Mouse (Mus musculus): ENCODE measurements around the gene Enho. TPM values are rescaled to one million over a fixed set of nuclear protein-coding genes. Genes with fewer than 3 reads are reported as not detected.

Gene Enho
- polyA plus RNA-seq, 1 experiment from 2014 or later, result 122 TPM

- Histone ChIP-seq H3K9ac (no peak overlapping the region), H3K4me1 (replicated peaks) (peaks cover 29% of the 10 kb centered on the region), H3K9me3 (no peaks in the 10 kb centered on the region), H3K27ac (replicated peaks) (no peak overlapping the region), H3K36me3 (no peaks in the 10 kb centered on the region), H3K4me2 (no peak overlapping the region), H3K4me3 (no peak overlapping the region), H3K27me3 (no peaks in the 10 kb centered on the region)
- 84% methylated on average over 14 of the region's 14 CpGs for WGBS
- no peak for ATAC-seq (ENCODE audit: low FRiP score, low read depth)
These were observed 18.1 kb downstream of the Enho start for GRCm38 (mm10) chr4:41622071-41622470.

GRCm38 (mm10) chr4:41618916-41619746 is 21.0 kb downstream of the Enho start:
- no peaks in the 10 kb centered on the region for H3K27me3 ChIP-seq
- H3K4me3 ChIP-seq, result no peak overlapping the region
- no peaks in the 10 kb centered on the region for H3K9me3 ChIP-seq
- no peak overlapping the region for H3K9ac ChIP-seq
- no peaks in the 10 kb centered on the region for H3K36me3 ChIP-seq
- ATAC-seq (ENCODE audit: low FRiP score, low read depth), result peak; percentile 51
- H3K27ac ChIP-seq (replicated peaks), result peak overlapping the region; percentile 34
- H3K4me1 ChIP-seq (replicated peaks), result peaks cover 40% of the 10 kb centered on the region
- 38% methylated on average over 12 of the region's 12 CpGs for WGBS
- no peak overlapping the region for H3K4me2 ChIP-seq

GRCm38 (mm10) chr4:41615661-41616599 is 24.2 kb downstream of the Enho start:
- peak; percentile 88 for ATAC-seq (ENCODE audit: low FRiP score, low read depth)
- 52% methylated on average over 9 of the region's 9 CpGs for WGBS
- H3K27ac ChIP-seq (replicated peaks), result peak overlapping the region; percentile 31
- no peaks in the 10 kb centered on the region for H3K27me3 ChIP-seq
- peaks cover 56% of the 10 kb centered on the region for H3K4me1 ChIP-seq (replicated peaks)
- H3K36me3 ChIP-seq, result no peaks in the 10 kb centered on the region
- H3K9ac ChIP-seq, result no peak overlapping the region
- no peaks in the 10 kb centered on the region for H3K9me3 ChIP-seq
- H3K4me2 ChIP-seq, result no peak overlapping the region
- H3K4me3 ChIP-seq, result no peak overlapping the region

GRCm38 (mm10) chr4:41614156-41614555 is 26.0 kb downstream of the Enho start:
- Histone ChIP-seq H3K9me3 (no peaks in the 10 kb centered on the region), H3K36me3 (no peaks in the 10 kb centered on the region), H3K27me3 (no peaks in the 10 kb centered on the region), H3K4me2 (no peak overlapping the region), H3K27ac (replicated peaks) (peak overlapping the region; percentile 27; the same call in 1 of the 2 replicates), H3K4me1 (replicated peaks) (peaks cover 60% of the 10 kb centered on the region), H3K4me3 (no peak overlapping the region), H3K9ac (no peak overlapping the region)
- 6% methylated on average over 7 of the region's 7 CpGs for WGBS
- no peak for ATAC-seq (ENCODE audit: low FRiP score, low read depth)

- no peak overlapping the region for H3K4me3 ChIP-seq
- peak; percentile 46 for ATAC-seq (ENCODE audit: low FRiP score, low read depth)
- no peaks in the 10 kb centered on the region for H3K9me3 ChIP-seq
- H3K27me3 ChIP-seq, result no peaks in the 10 kb centered on the region
- peak overlapping the region; percentile 40 for H3K27ac ChIP-seq (replicated peaks)
- no peak overlapping the region for H3K4me2 ChIP-seq
- WGBS, result 25% methylated on average over 8 of the region's 8 CpGs
- H3K9ac ChIP-seq, result no peak overlapping the region
- no peaks in the 10 kb centered on the region for H3K36me3 ChIP-seq
- peaks cover 47% of the 10 kb centered on the region for H3K4me1 ChIP-seq (replicated peaks)
These were observed 28.0 kb downstream of the Enho start for GRCm38 (mm10) chr4:41612166-41612565.

GRCm38 (mm10) chr4:41610594-41610980 is 29.5 kb downstream of the Enho start:
- Histone ChIP-seq H3K27ac (replicated peaks) (no peak overlapping the region), H3K27me3 (no peaks in the 10 kb centered on the region), H3K36me3 (no peaks in the 10 kb centered on the region), H3K4me2 (no peak overlapping the region), H3K9me3 (no peaks in the 10 kb centered on the region), H3K4me3 (no peak overlapping the region), H3K4me1 (replicated peaks) (peaks cover 46% of the 10 kb centered on the region), H3K9ac (no peak overlapping the region)
- no peak for ATAC-seq (ENCODE audit: low FRiP score, low read depth)
- 38% methylated on average over 6 of the region's 6 CpGs for WGBS

- Histone ChIP-seq H3K4me3 (no peak overlapping the region), H3K9me3 (no peaks in the 10 kb centered on the region), H3K27ac (replicated peaks) (no peak overlapping the region), H3K4me2 (no peak overlapping the region), H3K9ac (no peak overlapping the region), H3K4me1 (replicated peaks) (peaks cover 45% of the 10 kb centered on the region), H3K36me3 (no peaks in the 10 kb centered on the region), H3K27me3 (no peaks in the 10 kb centered on the region)
- ATAC-seq (ENCODE audit: low FRiP score, low read depth), result no peak
- WGBS, result 60% methylated on average over 10 of the region's 10 CpGs
These were observed 30.2 kb downstream of the Enho start for GRCm38 (mm10) chr4:41609681-41610593.

- Histone ChIP-seq H3K4me1 (replicated peaks) (peaks cover 28% of the 10 kb centered on the region), H3K27ac (replicated peaks) (no peak overlapping the region), H3K27me3 (no peaks in the 10 kb centered on the region), H3K4me3 (no peak overlapping the region), H3K9ac (no peak overlapping the region), H3K4me2 (no peak overlapping the region), H3K36me3 (no peaks in the 10 kb centered on the region), H3K9me3 (no peaks in the 10 kb centered on the region)
- 63% methylated on average over 4 of the region's 4 CpGs for WGBS
- no peak for ATAC-seq (ENCODE audit: low FRiP score, low read depth)
These were observed 33.3 kb downstream of the Enho start for GRCm38 (mm10) chr4:41606784-41607183.

GRCm38 (mm10) chr4:41604476-41605396 is 35.4 kb downstream of the Enho start:
- no peak overlapping the region for H3K9ac ChIP-seq
- ATAC-seq (ENCODE audit: low FRiP score, low read depth), result peak; percentile 62; the same call in 1 of the 2 replicates

GRCm38 (mm10) chr4:41602818-41603217 is 37.3 kb downstream of the Enho start:
- Histone ChIP-seq H3K9ac (no peak overlapping the region), H3K9me3 (no peaks in the 10 kb centered on the region), H3K36me3 (no peaks in the 10 kb centered on the region), H3K4me3 (no peak overlapping the region), H3K4me2 (no peak overlapping the region), H3K4me1 (replicated peaks) (peaks cover 14% of the 10 kb centered on the region), H3K27me3 (no peaks in the 10 kb centered on the region), H3K27ac (replicated peaks) (no peak overlapping the region)
- 56% methylated on average over 4 of the region's 4 CpGs for WGBS
- no peak for ATAC-seq (ENCODE audit: low FRiP score, low read depth)

More at GRCm38 (mm10) chr4:41604476-41605396, 35.4 kb downstream of the Enho start:
- H3K9me3 ChIP-seq, result no peaks in the 10 kb centered on the region
- no peak overlapping the region for H3K4me3 ChIP-seq
- no peaks in the 10 kb centered on the region for H3K36me3 ChIP-seq
- H3K27ac ChIP-seq (replicated peaks), result 0 out of 2 replicates have a peak overlapping the region, but pooled peaks have one; percentile 36
- no peak overlapping the region for H3K4me2 ChIP-seq
- 20% methylated on average over 8 of the region's 8 CpGs for WGBS
- H3K4me1 ChIP-seq (replicated peaks), result peaks cover 21% of the 10 kb centered on the region
- no peaks in the 10 kb centered on the region for H3K27me3 ChIP-seq
